Mouse (Mus musculus): Measurements from ENCODE around the gene Vmn2r77. TPM values are rescaled to one million over a fixed set of nuclear protein-coding genes. Genes with fewer than 3 reads are reported as not detected.
"Not testable (repeated sequence)": the region's sequence is repeated elsewhere in the genome, so short reads cannot be mapped to it uniquely, and the experiment has no call there.

Gene Vmn2r77
- not detected in 2 replicates for total RNA-seq (2021)
- long read RNA-seq, result 0 reads

DNA sequence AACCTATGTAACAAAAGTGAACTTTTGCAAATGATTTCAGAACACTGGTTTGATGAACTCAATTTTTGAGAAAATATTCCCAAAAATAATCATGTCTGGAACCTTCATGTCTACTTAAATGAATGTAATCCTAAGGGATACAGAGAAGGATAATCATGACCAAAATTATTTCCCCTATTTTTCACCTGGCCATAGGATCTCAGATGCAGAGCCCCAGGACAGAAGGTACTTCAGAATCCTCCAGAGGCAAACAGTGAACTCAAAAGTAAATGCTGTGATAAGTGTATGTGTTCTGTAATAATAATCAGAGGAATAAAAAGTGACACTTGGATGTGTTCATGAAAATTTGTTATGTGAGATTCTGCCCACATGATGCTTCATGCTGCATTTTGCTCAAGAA is at the start of gene Vmn2r77:
Gene Vmn2r77, plus strand, starts transcription at position 301 of the 400 bp plus-strand sequence.
- DNase-seq, result no peak

GRCm38 (mm10) chr7:86760751-86761150 is 34.1 kb upstream of the Vmn2r77 start:
- DNase-seq, result no peak

DNA sequence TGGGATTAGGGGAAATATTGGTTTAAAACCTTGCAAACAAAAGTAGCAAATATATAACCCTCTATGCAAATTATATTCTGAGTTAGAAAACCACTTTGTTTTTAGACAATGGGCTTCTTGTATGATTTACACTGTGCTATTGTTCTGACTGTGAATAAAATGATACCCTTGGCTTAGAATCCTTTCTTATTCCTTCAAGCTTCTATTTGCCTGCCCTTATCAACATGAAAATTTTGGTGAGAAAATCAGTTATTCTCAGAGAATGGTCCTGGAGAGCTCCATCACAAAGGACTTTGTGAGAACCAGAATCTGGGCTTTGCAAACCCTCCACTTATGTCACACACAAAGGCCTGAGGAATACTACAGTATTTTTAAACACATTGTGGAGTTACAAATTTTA is 30.2 kb upstream of the Vmn2r77 start:
- DNase-seq, result no peak

DNA sequence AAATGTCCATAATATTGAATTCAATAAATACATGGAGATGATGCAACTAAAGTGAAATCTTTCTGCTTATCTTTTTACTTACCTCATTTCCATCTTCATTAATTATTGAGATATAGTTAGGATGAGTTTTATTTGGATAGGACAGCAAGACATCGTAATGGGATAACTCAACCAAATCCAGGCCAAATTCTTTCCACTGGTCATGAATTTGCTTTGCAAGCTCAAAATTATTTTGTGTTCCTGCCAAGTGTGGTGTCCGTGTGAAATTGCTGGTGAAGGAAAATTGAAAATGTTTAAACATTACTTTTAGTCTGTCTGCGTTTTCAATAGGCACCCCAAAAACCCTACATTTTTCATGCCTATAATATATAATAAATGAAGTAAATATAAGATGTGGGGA is 23.2 kb upstream of the Vmn2r77 start:
- DNase-seq, result no peak

DNA sequence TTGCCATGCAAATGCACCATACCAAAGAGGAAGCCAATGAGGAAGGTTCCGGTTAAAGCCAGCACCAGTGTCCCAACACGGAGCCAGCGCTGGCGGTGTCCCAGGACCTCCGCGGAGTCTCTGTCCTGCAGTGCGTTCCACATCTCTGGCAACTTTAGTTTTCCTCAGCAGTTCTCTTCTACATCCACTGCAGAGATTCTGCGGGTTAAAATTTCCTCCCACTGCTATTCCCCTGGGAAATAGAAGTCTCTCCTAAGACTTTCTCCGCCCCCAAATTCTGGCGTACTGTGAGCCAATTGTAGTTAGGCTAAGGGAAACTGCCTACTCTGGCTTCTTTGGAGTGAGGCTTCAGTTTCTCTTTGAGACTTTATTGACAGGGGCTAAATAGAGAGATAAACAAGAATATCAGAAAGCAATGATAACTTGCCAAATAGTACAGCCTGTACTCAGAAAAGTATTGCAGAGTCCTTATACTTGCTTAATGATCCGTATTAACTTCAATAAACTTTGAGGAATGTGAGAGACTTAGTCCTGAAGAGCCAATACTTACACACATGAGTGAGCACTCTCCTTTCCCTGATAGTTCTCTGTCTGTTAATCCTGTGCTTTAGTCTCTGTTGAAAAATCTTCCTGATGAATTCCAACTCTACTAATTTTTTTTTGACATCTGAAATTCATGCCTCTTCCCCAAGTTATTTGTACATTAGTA is 19.1 kb upstream of the Vmn2r77 start, which contains the start of gene Folh1:
Gene Folh1, minus strand, starts transcription at position 327 of the 709 bp plus-strand sequence.
- DNase-seq, result no peak

GRCm38 (mm10) chr7:86815241-86815640 is 20.4 kb downstream of the Vmn2r77 start:
- DNase-seq, result not testable (repeated sequence)

GRCm38 (mm10) chr7:86815716-86816115 is 20.9 kb downstream of the Vmn2r77 start:
- not testable (repeated sequence) for DNase-seq

- DNase-seq, result no peak
These were observed 21.6 kb downstream of the Vmn2r77 start for GRCm38 (mm10) chr7:86816466-86816865.

Other genes with a start within 250 kb of the Vmn2r77 start
- not detected in 2 replicates for gene Olfr295, start 211.2 kb upstream of the Vmn2r77 start, total RNA-seq (2021)
- gene Olfr294, start 178.4 kb upstream of the Vmn2r77 start, total RNA-seq (2021), result not detected in 2 replicates
- not detected in 2 replicates for gene Olfr293, start 146.0 kb upstream of the Vmn2r77 start, total RNA-seq (2021)
- not detected in 2 replicates for gene Olfr292, start 106.7 kb upstream of the Vmn2r77 start, total RNA-seq (2021)
- gene Folh1, start 19.1 kb upstream of the Vmn2r77 start, total RNA-seq (2021), result 0.38 and 0.64 TPM in 2 replicates
- gene Vmn2r78, start 120.1 kb downstream of the Vmn2r77 start, total RNA-seq (2021), result not detected in 2 replicates
- 0.03 TPM in 1 of 2 replicates, not detected in the other for gene Vmn2r79, start 201.1 kb downstream of the Vmn2r77 start, total RNA-seq (2021)

Data from adrenal gland, postnatal 25 days (tissue).